ENCODE assay signal across 21 mouse cellular contexts in the genomic region with DNA sequence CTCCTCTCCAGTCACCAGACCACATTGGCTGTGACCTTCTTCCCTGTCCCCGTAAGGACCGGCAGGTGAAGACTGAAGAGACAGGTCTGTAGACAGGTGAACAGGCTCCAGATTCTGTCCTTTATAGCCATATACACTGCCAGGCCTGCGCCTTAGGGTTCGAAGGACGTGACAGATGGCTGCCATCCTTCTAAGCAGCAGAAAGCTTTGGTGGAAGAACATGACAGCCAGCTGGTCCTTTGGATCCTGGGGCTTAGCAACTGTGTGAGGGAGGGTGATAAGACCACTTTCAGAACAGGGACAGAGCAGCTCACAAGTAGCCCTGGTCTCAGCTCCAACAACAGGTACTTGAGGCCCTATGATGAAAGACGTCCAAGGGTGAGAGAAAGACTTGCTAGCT. TPM values are rescaled to one million over a fixed set of nuclear protein-coding genes. Genes with fewer than 3 reads are reported as not detected.
A peak's percentile ranks its signal among the peaks of the same experiment; 100 is the strongest.
DNase-seq lines count a peak whose midpoint lies in the region; ATAC-seq lines count a peak whose summit lies in the region.
"Had no signal": no experiment of that assay in that cellular context is flagged by ENCODE, and none has a peak within 500 bp of the region (broad histone marks: within the 10 kb centered on the region; RNA-seq: fewer than 3 reads in every experiment).

No protein-coding gene starts in this region.

- H3K4me1 ChIP-seq in hindbrain, embryonic 12.5 days: peaks cover 46% of the 10 kb centered on the region
- peaks cover 2% of the 10 kb centered on the region; the same call in 1 of the 2 replicates for H3K4me1 ChIP-seq in hindbrain, embryonic 11.5 days (replicated peaks; ENCODE audit: control insufficient read depth, insufficient read depth, low read length)

- WGBS in hindbrain, embryonic 12.5 days: 90% methylated on average over 6 of the region's 6 CpGs
- 83% methylated on average over 6 of the region's 6 CpGs for WGBS in hindbrain, embryonic 11.5 days

- no peak overlapping the region for H3K9ac ChIP-seq in hindbrain, embryonic 12.5 days
- no peak overlapping the region for H3K9ac ChIP-seq in hindbrain, embryonic 11.5 days (ENCODE audit: low read depth, low read length)
- H3K9ac ChIP-seq: limb, embryonic 12.5 days; liver, embryonic 12.5 days; lung, embryonic 14.5 days had no signal

- peak; percentile 49 to 64 for DNase-seq in cerebellum, postnatal 14 days
- no peak for DNase-seq in cerebellum, adult 18-20 months
- DNase-seq in hindbrain, embryonic 11.5 days (ENCODE audit: low spot score): no peak
- DNase-seq in retina, postnatal 1 day: peak; percentile 59
- no peak for DNase-seq in retina, embryonic 14.5 days (ENCODE audit: low spot score)
- no peak for DNase-seq in embryo, embryonic 10.5 days (ENCODE audit: low spot score)
- DNase-seq: adrenal gland, adult 8-10 months; cerebellum, postnatal 36 days; heart, postnatal 36 days; kidney, postnatal 36 days; lung, embryonic 14.5 days; lung, postnatal 36 days; right cerebral cortex, postnatal 25 days had no signal

- no peak overlapping the region for H3K4me3 ChIP-seq in hindbrain, embryonic 12.5 days
- no peak overlapping the region for H3K4me3 ChIP-seq in hindbrain, embryonic 11.5 days (ENCODE audit: low read depth, low read length)
- H3K4me3 ChIP-seq: left cerebral cortex, adult 2 months; limb, embryonic 12.5 days; liver, embryonic 12.5 days had no signal

- H3K27ac ChIP-seq in hindbrain, embryonic 12.5 days: 0 out of 2 replicates have a peak overlapping the region, but pooled peaks have one; percentile 31
- no peak overlapping the region for H3K27ac ChIP-seq in hindbrain, embryonic 11.5 days (ENCODE audit: low read depth, low read length)
- H3K27ac ChIP-seq: left cerebral cortex, adult 2 months; liver, embryonic 12.5 days had no signal

- no peaks in the 10 kb centered on the region for H3K36me3 ChIP-seq in hindbrain, embryonic 12.5 days
- no peaks in the 10 kb centered on the region for H3K36me3 ChIP-seq in hindbrain, embryonic 11.5 days (ENCODE audit: control insufficient read depth, insufficient read depth, low read length)
- H3K36me3 ChIP-seq: limb, embryonic 12.5 days; liver, embryonic 12.5 days had no signal

- no peak for ATAC-seq in hindbrain, embryonic 12.5 days (ENCODE audit: low FRiP score)
- ATAC-seq in hindbrain, embryonic 11.5 days (ENCODE audit: low FRiP score): no peak
- ATAC-seq: CD4-positive, CD25-positive, alpha-beta regulatory T cell, adult 4 months; intestine, embryonic 16.5 days; liver, embryonic 12.5 days; Patski had no signal

- H3K27me3 ChIP-seq in hindbrain, embryonic 12.5 days: no peaks in the 10 kb centered on the region
- H3K27me3 ChIP-seq in hindbrain, embryonic 11.5 days (ENCODE audit: control insufficient read depth, insufficient read depth, low read length): no peaks in the 10 kb centered on the region
- H3K27me3 ChIP-seq: limb, embryonic 12.5 days; Patski had no signal

- no peaks in the 10 kb centered on the region for H3K9me3 ChIP-seq in hindbrain, embryonic 12.5 days (replicated peaks)
- H3K9me3 ChIP-seq in hindbrain, embryonic 11.5 days (ENCODE audit: control insufficient read depth, low read length): no peaks in the 10 kb centered on the region
- H3K9me3 ChIP-seq: limb, embryonic 12.5 days; liver, embryonic 12.5 days had no signal

- no peak overlapping the region for H3K4me2 ChIP-seq in hindbrain, embryonic 12.5 days (replicated peaks)
- H3K4me2 ChIP-seq in hindbrain, embryonic 11.5 days (replicated peaks; ENCODE audit: low read depth, low read length): no peak overlapping the region
- H3K4me2 ChIP-seq: limb, embryonic 12.5 days; liver, embryonic 12.5 days; lung, embryonic 14.5 days had no signal

RNA-seq across cellular contexts. Expression of gene Cstad, which starts 43.2 kb away (rescaled TPM):
- polyA plus RNA-seq in hindbrain, embryonic 12.5 days (2016; fragmentation: Nextera tagmentation; extraction: Ambion mirVana): 0.45 and 0.89 TPM in 2 replicates
- 0.18 and 0.57 TPM in 2 replicates for polyA plus RNA-seq in hindbrain, embryonic 11.5 days (2014; fragmentation: Nextera tagmentation; extraction: Ambion mirVana)
- polyA plus RNA-seq: embryonic facial prominence, embryonic 11.5 days had no signal

Comparison
In these comparisons a context has a peak if more than half of its experiments do, and no peak if none do; other contexts are left out.
1. DNase-seq: peak in cerebellum, postnatal 14 days (2 of 2) and retina, postnatal 1 day (single experiment); none in cerebellum, adult 18-20 months (0 of 2), hindbrain, embryonic 11.5 days (single experiment), retina, embryonic 14.5 days (single experiment) and embryo, embryonic 10.5 days (single experiment).